ENCODE assay signal across 16 mouse cellular contexts in the genomic region with DNA sequence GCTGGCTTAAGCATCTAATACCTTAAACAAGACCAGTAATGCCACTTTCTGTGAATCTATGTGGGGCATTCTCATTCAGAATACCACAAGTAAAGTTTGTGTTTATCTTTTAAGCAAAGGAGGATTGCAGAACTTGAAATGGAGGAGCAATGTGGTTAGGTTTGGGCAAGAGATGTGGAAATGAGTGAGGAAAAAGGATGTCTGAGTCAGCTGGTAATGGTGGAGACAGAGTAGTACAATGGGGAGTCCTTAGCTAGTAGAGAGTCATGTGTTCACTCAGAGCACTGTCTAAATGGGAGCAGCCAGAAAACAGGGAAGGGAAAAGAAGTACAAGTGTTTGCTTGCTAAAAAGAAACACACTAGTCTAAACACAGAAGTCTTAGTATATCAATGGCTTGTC.
"Had no signal": no experiment of that assay in that cellular context is flagged by ENCODE, and none has a peak within 500 bp of the region (broad histone marks: within the 10 kb centered on the region; RNA-seq: fewer than 3 reads in every experiment).

No protein-coding gene starts in this region.

- DNase-seq: kidney, adult 11 months; kidney, adult 9 months; kidney, postnatal 36 days; left cerebral cortex, postnatal 4 days; liver; lung, adult 2 months; midbrain, embryonic 14.5 days; right cerebral cortex, adult 18-20 months; right cerebral cortex, postnatal 25 days had no signal

- H3K27ac ChIP-seq: kidney, postnatal 0 days; layer of hippocampus, adult 2 months; liver, embryonic 14.5 days; midbrain, embryonic 10.5 days; neural tube, embryonic 15.5 days had no signal

- ATAC-seq: lung, postnatal 0 days had no signal

- H3K4me2 ChIP-seq: neural tube, embryonic 15.5 days had no signal

- H3K9ac ChIP-seq: liver, embryonic 14.5 days; neural tube, embryonic 15.5 days had no signal

- H3K4me1 ChIP-seq: midbrain, embryonic 10.5 days; neural tube, embryonic 15.5 days had no signal

- H3K27me3 ChIP-seq: neural tube, embryonic 15.5 days had no signal

- H3K9me3 ChIP-seq: midbrain, embryonic 10.5 days; neural tube, embryonic 15.5 days had no signal

- H3K4me3 ChIP-seq: layer of hippocampus, adult 2 months; midbrain, embryonic 10.5 days; myocyte; neural tube, embryonic 15.5 days had no signal
